Mouse (Mus musculus) kidney, adult 2 months (tissue): ENCODE measurements around the gene Tnfsf9. TPM values are rescaled to one million over a fixed set of nuclear protein-coding genes. Genes with fewer than 3 reads are reported as not detected.

Experiments used
- DNase-seq: peaks from one replicate; pipeline ENCODE4 v3.0.0; 2021
- H3K27ac ChIP-seq: fragments of 200-500 bp; 2 replicates; pipeline ENCODE4 v1.5.1; 2012; ENCODE audit warnings: low read depth, low read length, control low read depth, inconsistent platforms; ENCODE audit not compliant: insufficient read depth
- H3K27me3 ChIP-seq: fragments of 200-500 bp; replicated peaks from 2 replicates; pipeline ENCODE4 v1.6.1; 2012; ENCODE audit warnings: mild to moderate bottlenecking, moderate library complexity, low read length, inconsistent platforms; ENCODE audit not compliant: control insufficient read depth, insufficient read depth
- H3K36me3 ChIP-seq: fragments of 200-500 bp; 2 replicates; pipeline ENCODE4 v1.6.1; 2012; ENCODE audit warnings: mild to moderate bottlenecking, moderate library complexity, low read length, inconsistent platforms; ENCODE audit not compliant: control insufficient read depth, insufficient read depth
- H3K4me1 ChIP-seq: fragments of 200-500 bp; 2 replicates; pipeline ENCODE4 v1.6.1; 2011; ENCODE audit warnings: low read length; ENCODE audit not compliant: control insufficient read depth, insufficient read depth
- H3K4me3 ChIP-seq: fragments of 200-500 bp; 2 replicates; pipeline ENCODE4 v1.5.1; 2011; ENCODE audit warnings: mild to moderate bottlenecking, low read depth, low read length, control low read depth; ENCODE audit not compliant: insufficient read depth
- CTCF ChIP-seq: fragments of 200-500 bp; conservative IDR thresholded peaks from 2 replicates; pipeline ENCODE4 v1.5.1; 2011; ENCODE audit warnings: low read depth, mild to moderate bottlenecking, control low read depth, low read length, moderate library complexity, mixed read lengths; ENCODE audit not compliant: insufficient read depth, insufficient read length
- POLR2A ChIP-seq: fragments of 200-500 bp; IDR thresholded peaks from one replicate; pipeline ENCODE4 v1.6.1; 2011; ENCODE audit warnings: low read depth, low read length, control low read depth
- WGBS: fragments of 180-500 bp; shearing (Covaris S2); methylation state at CpG from one replicate; pipeline ENCODE4 v1.1.7; 2018; 5-methylcytosine and 5-hydroxymethylcytosine counted together
- polyA plus RNA-seq: library from polyadenylated mRNA; depleted of rRNA; stranded (reverse); fragments of >200 nt; gene quantifications from 2 replicates; pipeline ENCODE4 v1.2.3, GENCODE M21; 2012

Gene Tnfsf9
- polyA plus RNA-seq, 1 experiment = 1.6 TPM

- H3K36me3 ChIP-seq = no peaks in the 10 kb centered on the region
- H3K27me3 ChIP-seq = no peaks in the 10 kb centered on the region
- WGBS = 82% methylated on average over 2 of the region's 2 CpGs
- TF ChIP-seq POLR2A (no peak), CTCF (no peak)
- H3K27ac ChIP-seq = no peak overlapping the region
- no peak overlapping the region for H3K4me3 ChIP-seq
- no peaks in the 10 kb centered on the region for H3K4me1 ChIP-seq
- no peak for DNase-seq
Measured at GRCm38 (mm10) chr17:57134693-57135092, 29.6 kb downstream of the Tnfsf9 start.

- 85% methylated on average over 3 of the region's 3 CpGs for WGBS
- H3K27me3 ChIP-seq = no peaks in the 10 kb centered on the region
- H3K4me1 ChIP-seq = no peaks in the 10 kb centered on the region
- H3K4me3 ChIP-seq = no peak overlapping the region
- no peaks in the 10 kb centered on the region for H3K36me3 ChIP-seq
- no peak for TF ChIP-seq POLR2A
- no peak for TF ChIP-seq CTCF
- no peak overlapping the region for H3K27ac ChIP-seq
- no peak for DNase-seq
Measured at GRCm38 (mm10) chr17:57135635-57136034, 30.5 kb downstream of the Tnfsf9 start.

DNA sequence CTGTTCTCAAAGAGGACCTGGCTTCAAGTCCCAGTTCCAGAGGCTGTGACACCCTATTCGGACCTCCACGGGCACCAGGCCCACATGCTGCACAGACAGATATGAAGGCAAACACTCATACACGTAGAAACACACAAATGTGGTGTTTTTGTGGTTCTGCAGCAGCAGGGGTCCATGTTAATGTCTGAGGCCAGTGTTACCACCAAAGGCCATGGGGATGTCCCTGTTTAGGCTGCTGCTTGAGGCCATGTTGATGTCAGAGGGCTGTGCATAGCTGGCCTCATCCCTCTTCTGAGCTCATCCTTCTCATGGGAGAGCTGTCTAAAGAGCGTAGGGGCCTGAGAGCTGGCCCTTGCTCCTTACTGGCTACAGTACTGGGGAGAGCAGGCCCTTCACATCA lies 33.6 kb downstream of the Tnfsf9 start:
- no peak for TF ChIP-seq CTCF
- no peak for TF ChIP-seq POLR2A
- Histone ChIP-seq H3K27ac (no peak overlapping the region), H3K27me3 (no peaks in the 10 kb centered on the region), H3K36me3 (no peaks in the 10 kb centered on the region), H3K4me1 (no peaks in the 10 kb centered on the region), H3K4me3 (no peak overlapping the region)
- no peak for DNase-seq
- 87% methylated on average over 4 of the region's 4 CpGs for WGBS

- H3K27me3 ChIP-seq = no peaks in the 10 kb centered on the region
- no peaks in the 10 kb centered on the region for H3K36me3 ChIP-seq
- no peaks in the 10 kb centered on the region for H3K4me1 ChIP-seq
- H3K27ac ChIP-seq = no peak overlapping the region
- no peak overlapping the region for H3K4me3 ChIP-seq
- TF ChIP-seq POLR2A (no peak), CTCF (no peak)
- WGBS = 86% methylated on average over 3 of the region's 3 CpGs
- no peak for DNase-seq
Measured at GRCm38 (mm10) chr17:57139708-57140107, 34.6 kb downstream of the Tnfsf9 start.

GRCm38 (mm10) chr17:57143704-57144103 lies 38.6 kb downstream of the Tnfsf9 start:
- no peak for TF ChIP-seq CTCF
- no peak for TF ChIP-seq POLR2A
- H3K4me3 ChIP-seq = no peak overlapping the region
- no peaks in the 10 kb centered on the region for H3K27me3 ChIP-seq
- no peak for DNase-seq
- H3K27ac ChIP-seq = no peak overlapping the region
- H3K4me1 ChIP-seq = no peaks in the 10 kb centered on the region
- no peaks in the 10 kb centered on the region for H3K36me3 ChIP-seq
- 75% methylated on average over 3 of the region's 3 CpGs for WGBS

DNA sequence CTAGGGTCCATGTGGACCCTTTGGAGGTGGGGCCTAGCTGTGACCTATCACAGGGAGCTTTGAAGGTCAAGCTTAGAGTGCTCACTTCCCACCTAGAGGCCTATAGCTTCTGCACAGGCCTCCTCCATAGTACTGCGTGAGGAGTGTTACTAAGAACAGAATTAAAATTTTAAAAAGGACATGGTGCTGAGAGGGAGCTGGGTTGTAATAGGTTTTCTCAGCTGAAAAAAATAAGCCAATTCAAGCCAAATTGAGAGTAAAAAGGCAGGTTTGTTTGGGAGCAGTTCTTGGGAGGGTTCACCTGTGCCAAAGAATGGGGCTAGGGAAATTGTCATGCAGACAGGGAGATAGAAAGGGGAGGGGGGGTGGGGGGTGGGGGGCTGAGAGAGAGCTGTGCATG lies 40.0 kb downstream of the Tnfsf9 start:
- H3K4me3 ChIP-seq = no peak overlapping the region
- 82% methylated on average over 1 of the region's 1 CpGs for WGBS
- H3K27ac ChIP-seq = no peak overlapping the region
- TF ChIP-seq CTCF (no peak), POLR2A (no peak)
- no peaks in the 10 kb centered on the region for H3K27me3 ChIP-seq
- H3K4me1 ChIP-seq = no peaks in the 10 kb centered on the region
- no peak for DNase-seq
- no peaks in the 10 kb centered on the region for H3K36me3 ChIP-seq

- 78% methylated on average over 4 of the region's 4 CpGs for WGBS
- Histone ChIP-seq H3K4me1 (no peaks in the 10 kb centered on the region), H3K27ac (no peak overlapping the region), H3K27me3 (no peaks in the 10 kb centered on the region), H3K4me3 (no peak overlapping the region), H3K36me3 (no peaks in the 10 kb centered on the region)
- DNase-seq = no peak
- TF ChIP-seq POLR2A (no peak), CTCF (no peak)
Measured at GRCm38 (mm10) chr17:57148343-57148742, 43.2 kb downstream of the Tnfsf9 start.
